Mouse (Mus musculus) lung, postnatal 0 days (tissue): ENCODE results near the gene Xrcc4. TPM values are rescaled to one million over a fixed set of nuclear protein-coding genes. Genes with fewer than 3 reads are reported as not detected.

Experiments
- ATAC-seq: fragments of 200-750 bp; cut with Nextera tagmentation; 2 replicates; pipeline ENCODE4 v1.8.0; 2017; ENCODE audit warnings: moderate library complexity
- DNase-seq: peaks from one replicate; pipeline ENCODE4 v3.0.0-alpha.2; 2016; ENCODE audit warnings: low spot score
- H3K27ac ChIP-seq: fragments of 300-500 bp; sonication (generic); 2 replicates; pipeline ENCODE4 v1.5.1; 2014; ENCODE audit warnings: antibody characterized with exemption, mild to moderate bottlenecking, low read length, mixed read lengths
- H3K27me3 ChIP-seq: fragments of 300-500 bp; sonication (generic); replicated peaks from 2 replicates; pipeline ENCODE4 v1.6.1; 2014; ENCODE audit warnings: low read length, mixed read lengths; ENCODE audit not compliant: insufficient read depth
- H3K36me3 ChIP-seq: fragments of 300-500 bp; sonication (generic); 2 replicates; pipeline ENCODE4 v1.6.1; 2014; ENCODE audit warnings: low read length, mixed read lengths; ENCODE audit not compliant: insufficient read depth
- H3K4me1 ChIP-seq: fragments of 300-500 bp; sonication (generic); 2 replicates; pipeline ENCODE4 v1.6.1; 2014; ENCODE audit warnings: antibody characterized with exemption, low read depth, low read length, mixed read lengths; ENCODE audit not compliant: insufficient read depth
- H3K4me2 ChIP-seq: fragments of 300-500 bp; sonication (generic); replicated peaks from 2 replicates; pipeline ENCODE4 v1.6.1; 2014; ENCODE audit warnings: low read depth, mild to moderate bottlenecking, low read length, moderate library complexity, mixed read lengths
- H3K4me3 ChIP-seq: fragments of 300-500 bp; sonication (generic); 2 replicates; pipeline ENCODE4 v1.5.1; 2014; ENCODE audit warnings: low read depth, low read length
- H3K9ac ChIP-seq: fragments of 300-500 bp; sonication (generic); replicated peaks from 2 replicates; pipeline ENCODE4 v1.6.1; 2014; ENCODE audit warnings: low read depth, mild to moderate bottlenecking
- H3K9me3 ChIP-seq: fragments of 300-500 bp; sonication (generic); 2 replicates; pipeline ENCODE4 v1.6.1; 2016; ENCODE audit warnings: low read length, mixed read lengths
- CTCF ChIP-seq: IDR thresholded peaks from 2 replicates; pipeline ENCODE4 v1.5.1; 2016; ENCODE audit warnings: antibody characterized with exemption, mild to moderate bottlenecking
- EP300 ChIP-seq: IDR thresholded peaks from 2 replicates; pipeline ENCODE4 v1.6.1; 2016; ENCODE audit warnings: antibody characterized with exemption, mild to moderate bottlenecking, control low read depth
- WGBS: fragments of 180-500 bp; shearing (Covaris S2); extraction: QIAGEN DNeasy Blood & Tissue Kit; methylation state at CpG from one replicate; pipeline ENCODE4 v1.1.7; 2014; 5-methylcytosine and 5-hydroxymethylcytosine counted together
- polyA plus RNA-seq: library from polyadenylated mRNA; unstranded; fragments of >200 nt; fragmentation: Nextera tagmentation; extraction: Ambion mirVana; gene quantifications from 2 replicates; pipeline ENCODE4 v1.2.1, GENCODE M21; 2015

The Xrcc4 gene
- polyA plus RNA-seq, 1 experiment from 2014 or later = 12.9 TPM

DNA sequence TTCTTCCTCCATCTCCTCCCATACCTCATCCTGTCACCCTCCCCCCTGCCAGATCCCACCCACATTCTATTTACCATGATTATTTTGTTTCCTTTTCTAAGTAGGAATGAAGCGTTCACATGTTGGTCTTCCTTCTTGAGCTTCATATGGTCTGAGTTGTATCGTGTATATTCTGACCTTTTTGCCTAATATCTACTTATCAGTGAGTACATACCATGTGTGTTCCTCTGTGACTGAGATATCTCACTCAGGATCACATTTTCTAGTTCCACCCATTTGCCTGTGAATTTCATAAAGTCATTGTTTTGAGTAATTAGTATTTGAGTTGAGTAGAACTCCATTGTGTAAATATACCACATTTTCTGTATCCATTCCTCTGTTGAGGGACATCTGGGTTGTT is 277.2 kb downstream of the Xrcc4 start:
- H3K27ac ChIP-seq = no peak overlapping the region
- DNase-seq = no peak
- H3K36me3 ChIP-seq = no peaks in the 10 kb centered on the region
- no peak overlapping the region for H3K9ac ChIP-seq
- H3K4me3 ChIP-seq = no peak overlapping the region
- no peaks in the 10 kb centered on the region for H3K9me3 ChIP-seq
- no peak overlapping the region for H3K4me2 ChIP-seq
- ATAC-seq = no peak
- no peak for TF ChIP-seq EP300
- TF ChIP-seq CTCF = no peak
- no peaks in the 10 kb centered on the region for H3K27me3 ChIP-seq
- no peaks in the 10 kb centered on the region for H3K4me1 ChIP-seq
- 84% methylated on average over 2 of the region's 2 CpGs for WGBS

DNA sequence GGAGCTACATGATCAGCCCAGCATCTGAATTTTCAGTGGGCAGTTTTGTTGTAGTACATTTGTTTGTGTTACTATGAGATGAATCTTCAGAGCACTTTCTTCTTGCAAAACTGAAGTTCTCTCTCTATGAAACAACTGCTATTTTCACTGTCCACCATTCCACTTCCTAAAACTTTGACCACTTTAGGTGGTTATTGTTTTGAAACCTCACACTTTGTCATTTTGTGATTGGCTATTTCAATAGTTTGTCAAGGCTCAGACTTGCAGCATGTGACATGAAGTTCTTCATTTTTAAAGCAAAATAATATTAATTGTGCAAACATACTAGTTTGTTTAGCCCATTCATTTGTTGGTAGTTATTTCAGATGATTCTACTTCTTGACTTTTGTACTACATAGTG is 280.4 kb downstream of the Xrcc4 start:
- no peaks in the 10 kb centered on the region for H3K4me1 ChIP-seq
- no peaks in the 10 kb centered on the region for H3K27me3 ChIP-seq
- H3K36me3 ChIP-seq = no peaks in the 10 kb centered on the region
- no peaks in the 10 kb centered on the region for H3K9me3 ChIP-seq
- H3K9ac ChIP-seq = no peak overlapping the region
- TF ChIP-seq EP300 (no peak), CTCF (no peak)
- no peak overlapping the region for H3K4me2 ChIP-seq
- no peak overlapping the region for H3K4me3 ChIP-seq
- no peak overlapping the region for H3K27ac ChIP-seq
- DNase-seq (peak; percentile 11), ATAC-seq (no peak)

DNA sequence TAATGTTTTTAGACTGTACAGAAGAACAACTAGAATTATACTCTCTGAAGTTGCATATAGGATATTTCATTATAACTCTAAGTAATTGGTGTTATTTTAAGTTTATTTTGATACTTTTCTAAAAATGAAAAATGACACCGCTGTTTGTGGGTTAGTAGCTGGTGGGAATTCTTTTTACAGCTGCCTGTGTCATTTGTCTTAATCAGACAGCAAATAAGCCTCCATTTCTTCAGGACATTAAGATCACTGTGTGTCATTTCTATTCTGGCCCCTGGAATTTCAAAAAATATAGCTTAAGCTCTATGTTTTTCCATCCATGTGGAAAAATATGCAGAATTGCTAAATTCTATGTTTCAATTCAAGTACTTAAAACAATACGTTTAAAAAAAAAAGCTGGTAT is 287.5 kb downstream of the Xrcc4 start:
- no peak overlapping the region for H3K4me2 ChIP-seq
- no peaks in the 10 kb centered on the region for H3K27me3 ChIP-seq
- no peaks in the 10 kb centered on the region for H3K9me3 ChIP-seq
- ATAC-seq = no peak
- TF ChIP-seq EP300 (no peak), CTCF (no peak)
- no peak for DNase-seq
- H3K4me1 ChIP-seq = no peaks in the 10 kb centered on the region
- no peak overlapping the region for H3K4me3 ChIP-seq
- WGBS = 81% methylated on average over 2 of the region's 2 CpGs
- H3K27ac ChIP-seq = no peak overlapping the region
- H3K36me3 ChIP-seq = no peaks in the 10 kb centered on the region
- no peak overlapping the region for H3K9ac ChIP-seq

DNA sequence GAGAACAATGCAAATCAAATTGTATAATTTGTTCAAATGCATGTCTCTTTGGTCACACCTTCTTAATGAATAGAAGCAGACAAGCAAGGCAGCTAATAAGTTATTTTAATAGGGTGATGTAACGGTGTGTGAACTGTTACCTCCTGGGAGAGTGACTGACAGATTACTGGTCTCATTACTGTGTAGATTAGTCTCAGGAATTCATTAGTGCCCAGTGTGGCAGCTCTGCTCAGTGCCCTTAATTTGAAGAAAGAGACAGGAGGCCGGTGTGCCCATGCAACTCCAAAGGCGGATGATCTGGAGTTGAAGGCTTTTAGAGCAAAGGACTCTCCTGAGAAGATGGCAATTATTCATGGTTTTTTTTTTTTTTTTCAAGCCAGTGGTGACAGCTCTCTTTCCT is 291.7 kb downstream of the Xrcc4 start:
- Histone ChIP-seq H3K27ac (no peak overlapping the region), H3K4me1 (no peaks in the 10 kb centered on the region), H3K36me3 (no peaks in the 10 kb centered on the region), H3K4me3 (no peak overlapping the region), H3K27me3 (no peaks in the 10 kb centered on the region), H3K4me2 (no peak overlapping the region), H3K9ac (no peak overlapping the region), H3K9me3 (no peaks in the 10 kb centered on the region)
- no peak for DNase-seq
- no peak for TF ChIP-seq CTCF
- no peak for TF ChIP-seq EP300
- no peak for ATAC-seq
- 66% methylated on average over 3 of the region's 3 CpGs for whole genome bisulfite sequencing

DNA sequence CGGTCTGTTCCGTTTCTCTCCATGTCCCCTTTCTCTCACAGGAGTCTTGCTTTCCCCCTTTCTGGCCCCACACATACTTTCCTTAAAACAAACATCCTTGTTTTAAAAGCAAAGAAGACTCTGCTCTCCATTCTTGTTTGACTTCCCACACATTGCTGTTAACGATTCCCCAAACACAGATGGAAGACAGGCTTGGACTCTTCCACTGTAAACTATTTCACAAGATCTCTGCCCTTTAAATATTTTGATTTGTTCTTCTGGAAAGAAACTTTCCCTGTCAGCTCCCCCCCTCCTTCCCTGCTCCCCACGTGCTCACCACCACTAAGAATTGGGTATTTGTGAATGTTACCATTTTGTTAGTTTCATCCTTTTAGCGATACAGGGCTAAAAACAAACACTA is 297.9 kb downstream of the Xrcc4 start:
- Histone ChIP-seq H3K27ac (no peak overlapping the region), H3K27me3 (no peaks in the 10 kb centered on the region), H3K9me3 (no peaks in the 10 kb centered on the region), H3K36me3 (no peaks in the 10 kb centered on the region), H3K4me2 (no peak overlapping the region), H3K4me1 (no peaks in the 10 kb centered on the region), H3K9ac (no peak overlapping the region), H3K4me3 (no peak overlapping the region)
- DNase-seq (peak; percentile 19), ATAC-seq (no peak)
- no peak for TF ChIP-seq CTCF
- no peak for TF ChIP-seq EP300
- WGBS = 21% methylated on average over 5 of the region's 5 CpGs

DNA sequence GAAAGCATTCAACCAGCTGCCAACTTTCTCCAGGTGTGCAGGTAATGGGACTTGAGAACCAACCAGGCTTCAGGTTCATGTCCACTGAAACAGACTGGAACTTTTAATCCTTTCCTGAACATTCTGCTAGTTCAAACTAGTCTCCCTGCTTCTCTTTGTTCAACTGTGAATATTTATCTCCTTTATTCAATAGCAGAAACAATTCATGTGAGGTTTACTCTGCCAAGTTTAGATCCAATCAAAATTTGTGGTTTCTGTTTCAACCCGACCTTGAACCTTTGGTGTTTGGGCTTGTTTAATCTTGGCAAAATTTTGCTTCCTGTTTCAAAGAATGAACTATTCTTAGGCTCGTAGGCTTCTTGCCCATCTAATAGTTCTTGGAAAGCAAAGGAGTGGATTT is 306.5 kb downstream of the Xrcc4 start:
- Histone ChIP-seq H3K27ac (no peak overlapping the region), H3K36me3 (no peaks in the 10 kb centered on the region), H3K4me2 (no peak overlapping the region), H3K27me3 (no peaks in the 10 kb centered on the region), H3K9me3 (no peaks in the 10 kb centered on the region), H3K4me3 (no peak overlapping the region), H3K4me1 (no peaks in the 10 kb centered on the region), H3K9ac (no peak overlapping the region)
- no peak for DNase-seq
- 13% methylated on average over 2 of the region's 2 CpGs for WGBS
- TF ChIP-seq CTCF (no peak), EP300 (no peak)
- ATAC-seq = no peak

DNA sequence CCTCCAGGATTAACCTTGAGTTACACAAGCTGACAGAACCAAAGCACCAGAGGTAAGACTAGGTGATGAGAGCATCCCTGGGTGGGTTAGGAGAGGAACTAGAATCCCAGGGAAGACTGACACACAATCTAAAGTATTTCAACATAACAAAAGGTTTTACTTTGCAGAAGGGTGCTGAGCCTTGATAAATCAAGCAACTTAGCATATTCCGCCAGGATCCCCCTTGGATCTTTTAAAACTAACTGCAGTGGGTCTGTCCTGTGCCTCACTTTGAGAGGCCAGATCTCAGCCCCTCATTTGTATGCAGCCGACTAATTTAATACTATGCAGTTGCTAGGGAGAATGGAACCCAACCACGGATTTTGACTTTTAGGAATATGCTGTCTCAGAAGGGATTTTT is 309.1 kb downstream of the Xrcc4 start:
- Histone ChIP-seq H3K27ac (no peak overlapping the region), H3K4me1 (no peaks in the 10 kb centered on the region), H3K9ac (no peak overlapping the region), H3K27me3 (no peaks in the 10 kb centered on the region), H3K36me3 (no peaks in the 10 kb centered on the region), H3K4me3 (no peak overlapping the region), H3K9me3 (no peaks in the 10 kb centered on the region), H3K4me2 (no peak overlapping the region)
- ATAC-seq (no peak), DNase-seq (no peak)
- TF ChIP-seq CTCF (no peak), EP300 (no peak)
- WGBS = 70% methylated on average over 3 of the region's 3 CpGs
